Mouse (Mus musculus): ENCODE results near the gene Fto. TPM values are rescaled to one million over a fixed set of nuclear protein-coding genes. Genes with fewer than 3 reads are reported as not detected.

The Fto gene
- polyA plus RNA-seq, 1 experiment from 2014 or later, result 116 TPM

GRCm38 (mm10) chr8:91383811-91384210 is 70.5 kb downstream of the Fto start:
- no peak overlapping the region for H3K4me3 ChIP-seq
- no peak overlapping the region for H3K27ac ChIP-seq

GRCm38 (mm10) chr8:91384389-91384788 is 71.1 kb downstream of the Fto start:
- Histone ChIP-seq H3K9ac (no peak overlapping the region), H3K4me1 (peaks cover 28% of the 10 kb centered on the region), H3K27me3 (0 out of 2 replicates have a peak, but pooled peaks cover 7% of the 10 kb centered on the region), H3K9me3 (replicated peaks) (no peaks in the 10 kb centered on the region), H3K27ac (no peak overlapping the region), H3K4me2 (replicated peaks) (no peak overlapping the region), H3K36me3 (no peaks in the 10 kb centered on the region), H3K4me3 (no peak overlapping the region)
- no peak for ATAC-seq (ENCODE audit: low FRiP score)
- WGBS, result 76% methylated on average over 3 of the region's 3 CpGs

More at GRCm38 (mm10) chr8:91383811-91384210, 70.5 kb downstream of the Fto start:
- Histone ChIP-seq H3K36me3 (no peaks in the 10 kb centered on the region), H3K9me3 (replicated peaks) (no peaks in the 10 kb centered on the region), H3K4me2 (replicated peaks) (no peak overlapping the region; the same call in 1 of the 2 replicates), H3K4me1 (peaks cover 32% of the 10 kb centered on the region), H3K27me3 (0 out of 2 replicates have a peak, but pooled peaks cover 7% of the 10 kb centered on the region), H3K9ac (no peak overlapping the region)
- ATAC-seq (ENCODE audit: low FRiP score), result no peak
- 44% methylated on average over 11 of the region's 11 CpGs for WGBS

- no peaks in the 10 kb centered on the region for H3K27me3 ChIP-seq
- 93% methylated on average over 7 of the region's 7 CpGs for WGBS
- no peak for ATAC-seq (ENCODE audit: low FRiP score)
- H3K4me1 ChIP-seq, result peaks cover 26% of the 10 kb centered on the region
- no peaks in the 10 kb centered on the region for H3K36me3 ChIP-seq
- H3K9ac ChIP-seq, result no peak overlapping the region
- H3K4me3 ChIP-seq, result no peak overlapping the region
- no peak overlapping the region for H3K27ac ChIP-seq
- H3K4me2 ChIP-seq (replicated peaks), result no peak overlapping the region
- no peaks in the 10 kb centered on the region for H3K9me3 ChIP-seq (replicated peaks)
Measured at GRCm38 (mm10) chr8:91385808-91386207, 72.5 kb downstream of the Fto start.

GRCm38 (mm10) chr8:91390369-91391020 is 77.2 kb downstream of the Fto start:
- Histone ChIP-seq H3K27me3 (no peaks in the 10 kb centered on the region), H3K9ac (no peak overlapping the region), H3K9me3 (replicated peaks) (no peaks in the 10 kb centered on the region), H3K4me1 (peaks cover 14% of the 10 kb centered on the region; the same call in 1 of the 2 replicates), H3K4me3 (no peak overlapping the region), H3K4me2 (replicated peaks) (no peak overlapping the region), H3K27ac (no peak overlapping the region; the same call in 1 of the 2 replicates), H3K36me3 (no peaks in the 10 kb centered on the region)
- ATAC-seq (ENCODE audit: low FRiP score), result no peak
- 71% methylated on average over 9 of the region's 9 CpGs for WGBS

GRCm38 (mm10) chr8:91392261-91392660 is 78.9 kb downstream of the Fto start:
- no peaks in the 10 kb centered on the region for H3K27me3 ChIP-seq
- no peak overlapping the region for H3K27ac ChIP-seq
- WGBS, result 70% methylated on average over 7 of the region's 7 CpGs
- H3K36me3 ChIP-seq, result no peaks in the 10 kb centered on the region
- peaks cover 14% of the 10 kb centered on the region; the same call in 1 of the 2 replicates for H3K4me1 ChIP-seq
- ATAC-seq (ENCODE audit: low FRiP score), result no peak
- no peaks in the 10 kb centered on the region for H3K9me3 ChIP-seq (replicated peaks)
- H3K4me2 ChIP-seq (replicated peaks), result no peak overlapping the region
- no peak overlapping the region for H3K4me3 ChIP-seq
- no peak overlapping the region for H3K9ac ChIP-seq

GRCm38 (mm10) chr8:91395340-91396055 is 82.2 kb downstream of the Fto start:
- no peak for ATAC-seq (ENCODE audit: low FRiP score)
- Histone ChIP-seq H3K4me2 (replicated peaks) (no peak overlapping the region), H3K36me3 (no peaks in the 10 kb centered on the region), H3K4me1 (peaks cover 9% of the 10 kb centered on the region; the same call in 1 of the 2 replicates), H3K27ac (no peak overlapping the region), H3K9ac (no peak overlapping the region), H3K4me3 (no peak overlapping the region), H3K27me3 (no peaks in the 10 kb centered on the region), H3K9me3 (replicated peaks) (no peaks in the 10 kb centered on the region)
- WGBS, result 77% methylated on average over 6 of the region's 6 CpGs

- 97% methylated on average over 5 of the region's 5 CpGs for WGBS
- no peaks in the 10 kb centered on the region for H3K27me3 ChIP-seq
- H3K27ac ChIP-seq, result no peak overlapping the region
- H3K4me1 ChIP-seq, result peaks cover 5% of the 10 kb centered on the region; the same call in 1 of the 2 replicates
- H3K4me2 ChIP-seq (replicated peaks), result no peak overlapping the region
- H3K9ac ChIP-seq, result no peak overlapping the region
- H3K36me3 ChIP-seq, result no peaks in the 10 kb centered on the region
- no peak for ATAC-seq (ENCODE audit: low FRiP score)
- H3K9me3 ChIP-seq (replicated peaks), result no peaks in the 10 kb centered on the region
- H3K4me3 ChIP-seq, result no peak overlapping the region
Measured at GRCm38 (mm10) chr8:91398053-91398452, 84.7 kb downstream of the Fto start.

GRCm38 (mm10) chr8:91402980-91403975 is 90.0 kb downstream of the Fto start:
- no peak overlapping the region for H3K4me3 ChIP-seq
- no peak overlapping the region for H3K9ac ChIP-seq
- no peaks in the 10 kb centered on the region for H3K9me3 ChIP-seq (replicated peaks)
- no peaks in the 10 kb centered on the region for H3K4me1 ChIP-seq
- H3K4me2 ChIP-seq (replicated peaks), result no peak overlapping the region
- H3K36me3 ChIP-seq, result peaks cover 11% of the 10 kb centered on the region
- 86% methylated on average over 9 of the region's 9 CpGs for WGBS
- ATAC-seq (ENCODE audit: low FRiP score), result no peak
- H3K27ac ChIP-seq, result no peak overlapping the region
- H3K27me3 ChIP-seq, result no peaks in the 10 kb centered on the region

- Histone ChIP-seq H3K27ac (no peak overlapping the region), H3K36me3 (peaks cover 11% of the 10 kb centered on the region), H3K4me1 (no peaks in the 10 kb centered on the region), H3K4me3 (no peak overlapping the region), H3K9ac (no peak overlapping the region), H3K9me3 (replicated peaks) (no peaks in the 10 kb centered on the region), H3K4me2 (replicated peaks) (no peak overlapping the region), H3K27me3 (no peaks in the 10 kb centered on the region)
- WGBS, result 90% methylated on average over 7 of the region's 7 CpGs
- ATAC-seq (ENCODE audit: low FRiP score), result no peak
Measured at GRCm38 (mm10) chr8:91404311-91404710, 91.0 kb downstream of the Fto start.

GRCm38 (mm10) chr8:91405099-91405498 is 91.8 kb downstream of the Fto start:
- WGBS, result 94% methylated on average over 7 of the region's 7 CpGs
- no peak overlapping the region for H3K4me3 ChIP-seq

GRCm38 (mm10) chr8:91406624-91407290 is 93.4 kb downstream of the Fto start:
- Histone ChIP-seq H3K4me3 (no peak overlapping the region), H3K4me2 (replicated peaks) (no peak overlapping the region), H3K27me3 (no peaks in the 10 kb centered on the region), H3K9me3 (replicated peaks) (no peaks in the 10 kb centered on the region), H3K27ac (no peak overlapping the region), H3K4me1 (0 out of 2 replicates have a peak, but pooled peaks cover 9% of the 10 kb centered on the region), H3K36me3 (peaks cover 21% of the 10 kb centered on the region), H3K9ac (no peak overlapping the region)
- WGBS, result 89% methylated on average over 14 of the region's 14 CpGs
- no peak for ATAC-seq (ENCODE audit: low FRiP score)

More at GRCm38 (mm10) chr8:91405099-91405498, 91.8 kb downstream of the Fto start:
- Histone ChIP-seq H3K27ac (no peak overlapping the region), H3K36me3 (peaks cover 19% of the 10 kb centered on the region), H3K9ac (no peak overlapping the region), H3K4me1 (no peaks in the 10 kb centered on the region), H3K9me3 (replicated peaks) (no peaks in the 10 kb centered on the region), H3K27me3 (no peaks in the 10 kb centered on the region), H3K4me2 (replicated peaks) (no peak overlapping the region)
- no peak for ATAC-seq (ENCODE audit: low FRiP score)

Measured in hindbrain, embryonic 12.5 days (tissue).